Mouse (Mus musculus): ENCODE measurements around the gene Tpm3. TPM values are rescaled to one million over a fixed set of nuclear protein-coding genes. Genes with fewer than 3 reads are reported as not detected.

Tpm3 gene
- polyA plus RNA-seq, 1 experiment from 2014 or later, result 373 TPM

MicroRNAs encoded within 50 kb of the gene (microRNA counts, 519-probe panel; counts per million panel counts)
- microRNA mmu-miR-190b, result 4,059 counts per million, percentile 67 among the panel's probes with 10 or more counts

Small RNA genes lying within 50 kb of the gene (microRNA-seq; reads per million reads assigned to microRNA genes)
- 11.9 reads per million, percentile 29 among the genes with 10 or more reads in this experiment for gene Mir190b

Other genes with a start within 250 kb of the Tpm3 start
- 1.9 and 2.5 TPM in 2 replicates for gene She, start 241.3 kb upstream of the Tpm3 start, polyA plus RNA-seq (2015; fragmentation: Nextera tagmentation; extraction: Ambion mirVana)
- 0.68 and 0.96 TPM in 2 replicates for gene Il6ra, start 159.5 kb upstream of the Tpm3 start, polyA plus RNA-seq (2015; fragmentation: Nextera tagmentation; extraction: Ambion mirVana)
- gene Atp8b2, start 109.1 kb upstream of the Tpm3 start, polyA plus RNA-seq (2015; fragmentation: Nextera tagmentation; extraction: Ambion mirVana), result 11.3 and 12.0 TPM in 2 replicates
- gene Hax1, start 73.9 kb upstream of the Tpm3 start, polyA plus RNA-seq (2015; fragmentation: Nextera tagmentation; extraction: Ambion mirVana), result 120 and 133 TPM in 2 replicates
- gene 4933434E20Rik, start 21.0 kb upstream of the Tpm3 start, polyA plus RNA-seq (2015; fragmentation: Nextera tagmentation; extraction: Ambion mirVana), result 217 and 231 TPM in 2 replicates
- gene Ubap2l, start 20.0 kb upstream of the Tpm3 start, polyA plus RNA-seq (2015; fragmentation: Nextera tagmentation; extraction: Ambion mirVana), result 148 and 170 TPM in 2 replicates
- gene Nup210l, start 31.5 kb downstream of the Tpm3 start, polyA plus RNA-seq (2015; fragmentation: Nextera tagmentation; extraction: Ambion mirVana), result 0.28 and 0.29 TPM in 2 replicates
- 750 and 953 TPM in 2 replicates for gene Rps27, start 141.0 kb downstream of the Tpm3 start, polyA plus RNA-seq (2015; fragmentation: Nextera tagmentation; extraction: Ambion mirVana)
- gene Rab13, start 141.0 kb downstream of the Tpm3 start, polyA plus RNA-seq (2015; fragmentation: Nextera tagmentation; extraction: Ambion mirVana), result 22.9 and 24.1 TPM in 2 replicates
- 85.9 and 90.3 TPM in 2 replicates for gene Jtb, start 158.9 kb downstream of the Tpm3 start, polyA plus RNA-seq (2015; fragmentation: Nextera tagmentation; extraction: Ambion mirVana)
- gene Creb3l4, start 170.9 kb downstream of the Tpm3 start, polyA plus RNA-seq (2015; fragmentation: Nextera tagmentation; extraction: Ambion mirVana), result 3.3 and 3.5 TPM in 2 replicates
- 42.4 and 54.8 TPM in 2 replicates for gene Slc39a1, start 175.5 kb downstream of the Tpm3 start, polyA plus RNA-seq (2015; fragmentation: Nextera tagmentation; extraction: Ambion mirVana)
- gene Crtc2, start 181.5 kb downstream of the Tpm3 start, polyA plus RNA-seq (2015; fragmentation: Nextera tagmentation; extraction: Ambion mirVana), result 23.7 and 27.0 TPM in 2 replicates
- 5.9 and 7.4 TPM in 2 replicates for gene Dennd4b, start 192.5 kb downstream of the Tpm3 start, polyA plus RNA-seq (2015; fragmentation: Nextera tagmentation; extraction: Ambion mirVana)
- 13.7 and 15.6 TPM in 2 replicates for gene Gatad2b, start 220.5 kb downstream of the Tpm3 start, polyA plus RNA-seq (2015; fragmentation: Nextera tagmentation; extraction: Ambion mirVana)